Mouse (Mus musculus) testis, adult 2 months (tissue): ENCODE measurements around the gene Ralgps1. TPM values are rescaled to one million over a fixed set of nuclear protein-coding genes. Genes with fewer than 3 reads are reported as not detected.
A peak's percentile ranks its signal among the peaks of the same experiment; 100 is the strongest.

Experiments
- H3K27ac ChIP-seq: fragments of 200-500 bp; 2 replicates; pipeline ENCODE4 v1.5.1; 2012; ENCODE audit warnings: low read depth, low read length; ENCODE audit not compliant: control insufficient read depth, insufficient read depth
- H3K27me3 ChIP-seq: fragments of 200-500 bp; 2 replicates; pipeline ENCODE4 v1.6.1; 2012; ENCODE audit warnings: mild to moderate bottlenecking, low read length, moderate library complexity; ENCODE audit not compliant: control insufficient read depth, insufficient read depth
- H3K36me3 ChIP-seq: fragments of 200-500 bp; 2 replicates; pipeline ENCODE4 v1.6.1; 2012; ENCODE audit warnings: mild to moderate bottlenecking, low read length; ENCODE audit not compliant: control insufficient read depth, insufficient read depth
- H3K4me1 ChIP-seq: fragments of 200-500 bp; 2 replicates; pipeline ENCODE4 v1.6.1; 2012; ENCODE audit warnings: low read length; ENCODE audit not compliant: control insufficient read depth, insufficient read depth
- H3K4me3 ChIP-seq: fragments of 200-500 bp; 2 replicates; pipeline ENCODE4 v1.5.1; 2012; ENCODE audit warnings: low read depth, mild to moderate bottlenecking, low read length, moderate library complexity, mixed read lengths; ENCODE audit not compliant: control insufficient read depth
- CTCF ChIP-seq: fragments of 200-500 bp; IDR thresholded peaks from 2 replicates; pipeline ENCODE4 v1.5.1; 2012; ENCODE audit warnings: low read depth, mild to moderate bottlenecking, inconsistent platforms, low read length, moderate library complexity; ENCODE audit not compliant: control insufficient read depth, insufficient read depth, insufficient replicate concordance
- POLR2A ChIP-seq: fragments of 200-500 bp; IDR thresholded peaks from 2 replicates; pipeline ENCODE4 v1.6.1; 2012; ENCODE audit warnings: low read depth, mild to moderate bottlenecking, inconsistent platforms, low read length, moderate library complexity; ENCODE audit not compliant: control insufficient read depth
- polyA plus RNA-seq: library from polyadenylated mRNA; depleted of rRNA; stranded (reverse); fragments of >200 nt; gene quantifications from 2 replicates; pipeline ENCODE4 v1.2.3, GENCODE M21; 2012

The Ralgps1 gene
- polyA plus RNA-seq, 1 experiment = 33.0 TPM

DNA sequence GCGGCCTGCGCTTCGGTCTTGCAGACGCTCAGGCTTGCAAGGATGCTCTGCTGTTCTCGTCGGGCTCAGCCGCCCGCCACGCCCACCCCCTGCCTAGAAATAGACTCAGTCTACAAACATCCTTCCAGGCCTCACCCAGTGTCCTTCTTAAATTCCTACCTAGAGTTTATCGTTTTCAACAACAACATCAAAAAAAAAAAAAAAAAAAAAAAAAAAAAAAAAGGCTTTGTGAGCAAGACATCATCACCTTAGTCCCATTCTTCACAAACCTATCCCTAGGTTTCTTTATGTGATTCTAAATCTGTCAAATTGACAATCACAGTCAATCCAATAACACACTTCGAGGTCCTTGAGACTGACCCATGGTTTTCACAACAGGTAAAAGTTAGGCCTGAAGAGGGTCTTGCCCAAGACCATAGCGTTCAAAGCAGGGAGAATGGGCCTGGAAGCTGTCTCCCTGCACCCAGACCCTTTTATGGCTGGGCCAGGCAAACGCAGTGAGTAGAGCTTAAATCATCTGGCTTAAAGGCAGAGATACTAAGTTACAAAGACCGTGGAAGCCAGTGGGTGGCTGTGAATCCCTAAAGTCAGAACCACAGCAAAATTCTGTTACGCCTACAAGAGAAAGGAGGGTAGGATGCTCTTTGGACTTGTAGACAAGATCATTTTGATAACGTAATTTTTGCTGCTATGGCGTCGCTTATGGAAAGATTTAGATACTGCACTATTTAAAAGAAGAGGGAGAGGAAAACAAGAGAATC lies 542 bp upstream of the Ralgps1 start:
- no peaks in the 10 kb centered on the region for H3K36me3 ChIP-seq
- TF ChIP-seq CTCF (no peak), POLR2A (no peak)
- H3K27me3 ChIP-seq = no peaks in the 10 kb centered on the region
- H3K27ac ChIP-seq = no peak overlapping the region
- H3K4me1 ChIP-seq = peaks cover 8% of the 10 kb centered on the region
- peak overlapping the region; percentile 66 for H3K4me3 ChIP-seq

GRCm38 (mm10) chr2:33370276-33370776 lies 960 bp downstream of the Ralgps1 start:
- no peak for TF ChIP-seq POLR2A
- TF ChIP-seq CTCF = no peak
- Histone ChIP-seq H3K4me3 (peak overlapping the region; percentile 79), H3K4me1 (peaks cover 8% of the 10 kb centered on the region), H3K27ac (no peak overlapping the region), H3K27me3 (no peaks in the 10 kb centered on the region), H3K36me3 (no peaks in the 10 kb centered on the region)

GRCm38 (mm10) chr2:33369453-33369852 lies 1.8 kb downstream of the Ralgps1 start:
- TF ChIP-seq CTCF (no peak), POLR2A (no peak)
- peaks cover 8% of the 10 kb centered on the region for H3K4me1 ChIP-seq
- no peak overlapping the region for H3K4me3 ChIP-seq
- H3K36me3 ChIP-seq = no peaks in the 10 kb centered on the region
- H3K27ac ChIP-seq = no peak overlapping the region
- H3K27me3 ChIP-seq = no peaks in the 10 kb centered on the region

DNA sequence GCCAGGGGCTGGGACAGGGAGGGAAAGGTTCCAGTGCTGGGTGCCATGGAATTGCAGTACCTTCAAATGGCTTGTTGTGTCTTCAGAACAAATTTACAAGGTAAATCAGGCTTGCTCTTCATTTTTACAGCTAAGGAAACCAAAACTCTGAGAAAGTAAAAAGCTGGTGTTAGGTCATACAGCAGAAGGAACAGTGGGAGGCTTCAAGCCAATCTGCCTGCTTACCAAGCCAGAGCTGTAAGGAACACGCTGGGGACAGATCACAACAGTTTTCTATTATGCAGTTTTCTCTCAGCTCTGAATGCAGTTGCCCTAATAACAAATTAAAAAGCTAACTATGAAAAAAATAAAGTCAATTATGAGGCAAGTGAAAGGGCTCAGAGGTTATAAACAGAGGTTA lies 2.8 kb downstream of the Ralgps1 start:
- peaks cover 8% of the 10 kb centered on the region for H3K4me1 ChIP-seq
- no peak for TF ChIP-seq CTCF
- TF ChIP-seq POLR2A = no peak
- no peak overlapping the region for H3K27ac ChIP-seq

DNA sequence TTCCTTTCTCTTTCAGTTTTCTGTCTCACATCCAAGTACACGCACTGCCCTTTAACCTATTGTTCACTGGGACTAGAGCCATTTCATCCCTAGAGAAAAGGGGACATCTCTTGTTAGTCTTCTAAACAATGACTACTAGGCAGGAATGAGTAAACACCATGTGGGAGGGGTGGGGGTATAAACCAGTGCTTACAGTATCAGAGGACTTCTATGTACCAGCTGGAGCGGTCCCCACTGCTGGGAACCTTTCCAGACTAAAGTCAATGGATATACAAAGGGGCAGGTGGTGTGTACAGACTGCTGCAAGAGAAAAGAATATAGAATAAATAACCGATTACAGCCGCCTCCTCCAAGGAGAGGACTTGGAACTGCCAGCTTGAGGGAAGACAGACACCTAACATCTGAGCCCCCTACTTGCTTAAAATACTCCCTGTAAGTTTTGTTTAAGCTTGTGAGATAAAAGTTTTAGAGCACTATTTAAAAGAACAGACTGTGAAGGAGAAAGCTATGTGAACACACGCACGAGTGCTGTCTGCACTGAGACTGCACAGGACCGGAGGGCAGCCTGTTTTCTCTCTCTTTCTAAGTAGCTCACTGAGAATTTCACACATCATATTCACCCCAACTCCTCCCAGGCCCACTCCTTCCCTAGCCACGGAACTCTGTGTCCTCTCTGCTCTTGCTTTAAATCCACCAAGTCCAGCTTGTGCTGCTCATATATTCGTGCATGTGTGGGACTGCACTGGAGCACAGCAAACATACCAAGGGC lies 5.4 kb downstream of the Ralgps1 start:
- no peak overlapping the region for H3K27ac ChIP-seq
- no peaks in the 10 kb centered on the region for H3K36me3 ChIP-seq
- no peaks in the 10 kb centered on the region for H3K27me3 ChIP-seq
- no peak overlapping the region for H3K4me3 ChIP-seq
- H3K4me1 ChIP-seq = peaks cover 5% of the 10 kb centered on the region
- no peak for TF ChIP-seq CTCF

More for the DNA sequence above, 2.8 kb downstream of the Ralgps1 start:
- H3K36me3 ChIP-seq = no peaks in the 10 kb centered on the region
- H3K27me3 ChIP-seq = no peaks in the 10 kb centered on the region
- H3K4me3 ChIP-seq = no peak overlapping the region

DNA sequence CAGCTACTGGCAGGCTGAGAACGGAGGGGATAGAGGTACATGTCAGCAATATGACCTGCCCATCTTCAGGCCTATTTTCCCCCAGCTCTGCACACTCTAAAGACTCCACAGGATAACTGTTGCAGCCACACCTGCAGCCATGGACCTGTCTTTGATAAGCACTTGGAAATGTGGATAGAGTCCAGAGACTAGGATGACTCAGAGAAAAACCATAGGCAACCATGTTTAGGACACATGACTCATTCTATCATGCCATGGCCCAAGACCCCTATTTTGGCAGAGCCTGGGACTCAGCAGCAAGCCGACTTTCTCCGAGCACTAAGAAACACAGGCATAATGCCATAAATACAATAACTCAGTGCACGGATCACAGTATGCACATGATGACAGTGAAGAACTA lies 6.6 kb downstream of the Ralgps1 start:
- Histone ChIP-seq H3K36me3 (no peaks in the 10 kb centered on the region), H3K27ac (no peak overlapping the region), H3K27me3 (no peaks in the 10 kb centered on the region), H3K4me1 (no peaks in the 10 kb centered on the region), H3K4me3 (no peak overlapping the region)
- no peak for TF ChIP-seq CTCF
- no peak for TF ChIP-seq POLR2A

GRCm38 (mm10) chr2:33363890-33364289 lies 7.4 kb downstream of the Ralgps1 start:
- H3K27ac ChIP-seq = no peak overlapping the region
- no peak for TF ChIP-seq POLR2A
- TF ChIP-seq CTCF = no peak
- H3K27me3 ChIP-seq = no peaks in the 10 kb centered on the region
- no peak overlapping the region for H3K4me3 ChIP-seq
- H3K4me1 ChIP-seq = no peaks in the 10 kb centered on the region
- H3K36me3 ChIP-seq = no peaks in the 10 kb centered on the region
